Mouse (Mus musculus) megakaryocyte progenitor cell, adult 5-6 weeks (primary cell): Measurements from ENCODE around the gene Pim2. TPM values are rescaled to one million over a fixed set of nuclear protein-coding genes. Genes with fewer than 3 reads are reported as not detected.
"Not testable (repeated sequence)": the region's sequence is repeated elsewhere in the genome, so short reads cannot be mapped to it uniquely, and the experiment has no call there.

Experiments used
- ATAC-seq: replicated peaks from 2 replicates; pipeline ENCODE4 v1.8.0; 2016; ENCODE audit warnings: mild to moderate bottlenecking, moderate TSS enrichment, inconsistent platforms; ENCODE audit not compliant: poor library complexity
- total RNA-seq, 2 experiments: library from RNA; stranded (forward) in 1 of 2; stranded (reverse) in 1 of 2; fragments of 157-497, 149-512 nt in 1 of 2; fragments of 200-1000 nt in 1 of 2; gene quantifications; 2 replicates each; pipeline versions ENCODE4 v1.2.3 to v1.2.4; 2015 to 2017

Pim2 gene
- total RNA-seq, 2 experiments from 2014 or later = 1.2 to 5.9 TPM

DNA sequence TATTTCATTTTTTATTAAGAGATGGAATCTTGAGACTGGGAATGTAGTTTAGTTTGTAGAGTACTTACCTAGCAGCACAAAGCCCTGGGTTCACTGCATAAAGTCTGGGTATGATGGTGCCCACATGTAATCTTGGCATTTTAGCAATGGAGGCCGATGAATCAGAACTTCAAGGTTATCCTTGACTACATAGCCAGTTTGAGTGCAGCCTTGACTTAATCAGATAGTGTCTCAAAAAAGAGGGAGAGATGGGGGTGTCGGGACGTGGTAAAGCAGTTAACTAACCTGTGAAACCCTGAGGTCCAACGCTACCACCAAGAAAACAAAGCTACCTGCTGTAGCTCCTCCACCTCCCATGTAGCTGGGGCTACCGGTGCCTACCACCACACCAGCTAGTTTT lies 26.4 kb downstream of the Pim2 start:
- ATAC-seq = no peak

DNA sequence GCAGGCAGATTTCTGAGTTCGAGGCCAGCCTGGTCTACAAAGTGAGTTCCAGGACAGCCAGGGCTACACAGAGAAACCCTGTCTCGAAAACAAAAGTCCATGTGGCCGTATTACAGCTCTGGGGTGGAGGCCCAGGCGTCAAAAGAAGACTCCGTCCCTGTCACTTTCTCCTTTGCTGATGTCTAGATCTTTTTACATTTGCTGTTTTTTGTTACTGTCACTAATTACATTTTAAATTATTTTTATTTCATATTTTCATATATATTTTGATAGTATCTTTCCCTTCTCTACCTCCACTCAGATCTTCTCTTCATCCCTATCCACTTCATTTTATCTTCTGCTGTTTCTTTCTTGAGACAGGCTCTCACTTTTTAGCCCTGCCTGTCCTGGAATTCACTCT lies 29.7 kb downstream of the Pim2 start, which contains the start of gene Gm10491:
Gene Gm10491 (minus strand): TSS at position 101 of the 400 bp plus-strand sequence.
- no peak for ATAC-seq

DNA sequence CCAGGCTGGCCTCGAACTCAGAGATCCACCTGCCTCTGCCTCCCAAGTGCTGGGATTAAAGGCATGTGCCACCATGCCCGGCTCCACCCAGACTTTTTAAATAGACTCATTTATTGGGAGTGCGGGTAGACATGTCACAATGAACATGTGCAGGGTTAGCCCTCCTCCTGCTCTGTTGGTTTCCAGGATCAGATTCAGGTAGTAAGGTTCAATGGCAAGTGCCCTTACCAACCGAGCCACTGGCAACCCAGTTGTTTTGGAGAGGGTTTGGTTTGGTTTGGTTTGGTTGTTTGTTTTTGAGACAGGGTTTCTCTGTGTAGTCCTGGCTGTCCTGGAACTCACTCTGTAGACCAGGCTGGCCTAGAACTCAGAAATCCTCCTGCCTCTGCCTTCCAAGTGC lies 31.2 kb downstream of the Pim2 start, which contains the start of gene Gm10490:
Gene Gm10490 (plus strand): TSS at position 301 of the 400 bp plus-strand sequence.
- ATAC-seq = not testable (repeated sequence)

DNA sequence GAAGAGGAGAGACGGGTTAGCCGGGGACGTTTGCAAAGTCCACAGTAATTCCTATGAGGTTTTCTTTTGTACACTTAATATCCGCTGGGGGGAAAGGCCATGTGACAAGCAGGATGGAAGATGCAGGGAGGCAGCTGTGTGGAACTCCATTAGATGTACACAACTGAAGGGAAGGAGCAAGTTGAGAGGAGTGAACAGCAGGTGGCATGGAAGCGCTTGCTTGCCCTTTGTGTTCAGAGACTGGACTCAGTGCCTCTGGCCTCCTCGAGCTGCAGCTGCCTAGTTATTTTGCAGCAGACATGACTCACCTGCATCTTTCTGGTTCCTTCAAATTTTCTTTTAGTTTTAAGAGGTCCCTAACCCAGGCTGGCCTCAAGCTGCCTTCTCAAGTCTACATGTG lies 32.4 kb downstream of the Pim2 start:
- no peak for ATAC-seq

DNA sequence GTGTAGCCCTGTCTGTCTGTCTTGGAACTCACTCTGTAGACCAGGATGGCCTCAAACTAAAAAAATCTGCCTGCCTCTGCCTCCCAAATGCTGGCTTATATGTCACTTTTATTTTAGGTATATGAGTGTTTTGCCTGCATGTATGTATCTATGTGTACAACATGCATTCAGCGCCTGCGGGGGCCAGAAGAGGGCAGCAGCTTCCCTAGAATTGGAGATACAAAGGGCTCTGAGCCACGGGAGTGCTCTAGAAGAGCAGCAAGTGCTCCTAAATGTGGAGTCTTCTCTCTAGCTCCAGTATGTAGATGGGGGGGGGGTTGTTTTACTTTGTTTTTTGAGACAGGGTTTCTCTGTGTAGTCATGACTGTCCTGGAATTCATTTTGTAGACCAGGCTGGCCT lies 37.6 kb downstream of the Pim2 start:
- peak; percentile 92 for ATAC-seq

DNA sequence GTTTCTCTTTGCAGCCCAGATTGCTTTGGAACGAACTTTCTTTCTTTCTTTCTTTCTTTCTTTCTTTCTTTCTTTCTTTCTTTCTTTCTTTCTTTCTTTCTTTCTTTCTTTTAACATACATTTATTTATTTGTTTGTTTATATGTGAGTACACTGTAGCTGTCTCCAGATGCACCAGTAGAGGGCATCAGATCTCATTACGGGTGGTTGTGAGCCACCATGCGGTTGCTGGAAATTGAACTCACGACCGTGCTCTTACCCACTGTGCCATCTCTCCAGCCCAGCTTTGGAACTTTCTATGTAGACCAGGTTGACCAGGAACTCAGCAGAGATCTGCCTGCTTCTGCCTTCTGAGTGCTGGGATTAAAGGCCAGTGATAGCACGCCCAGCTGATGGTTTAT lies 39.9 kb downstream of the Pim2 start:
- ATAC-seq = not testable (repeated sequence)

DNA sequence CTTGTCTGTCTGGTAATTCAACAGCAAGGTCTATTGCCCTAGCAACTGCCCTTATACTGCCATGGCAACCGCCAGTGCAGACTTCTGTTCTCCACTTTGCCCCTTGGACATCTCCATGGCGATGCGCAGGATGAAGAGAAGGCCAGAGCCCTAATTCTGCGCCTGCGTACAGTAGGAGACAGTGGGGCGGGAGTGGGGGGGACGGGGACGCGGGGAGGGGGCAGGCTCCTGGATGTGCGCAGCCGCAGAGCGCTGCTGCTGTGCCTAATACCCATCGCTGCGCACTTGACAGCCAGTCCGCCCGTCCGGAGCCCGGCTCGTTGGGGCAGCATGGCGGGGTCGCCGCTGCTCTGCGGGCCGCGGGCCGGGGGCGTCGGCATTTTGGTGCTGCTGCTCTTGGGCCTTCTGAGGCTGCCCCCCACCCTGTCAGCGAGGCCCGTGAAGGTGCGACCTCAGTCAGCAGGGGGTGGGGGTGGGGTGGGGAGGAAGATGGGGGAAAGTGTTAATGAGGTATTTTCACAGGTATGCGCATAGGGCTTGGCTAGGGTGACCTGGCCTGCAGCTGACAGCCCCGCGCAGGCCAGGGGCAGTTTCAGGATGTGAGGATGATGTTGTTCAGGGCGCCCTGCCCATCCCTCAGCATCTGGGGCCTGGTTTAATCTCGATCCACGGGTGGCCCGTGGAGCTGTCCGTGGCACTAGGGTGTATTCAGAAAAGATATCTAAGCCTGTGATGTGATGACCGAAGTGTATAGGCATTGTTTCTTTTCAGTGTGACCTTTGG lies 41.7 kb downstream of the Pim2 start, which contains the start of gene Pcsk1n:
Gene Pcsk1n (plus strand): TSS at position 222 of the 783 bp plus-strand sequence.
- ATAC-seq = no peak

DNA sequence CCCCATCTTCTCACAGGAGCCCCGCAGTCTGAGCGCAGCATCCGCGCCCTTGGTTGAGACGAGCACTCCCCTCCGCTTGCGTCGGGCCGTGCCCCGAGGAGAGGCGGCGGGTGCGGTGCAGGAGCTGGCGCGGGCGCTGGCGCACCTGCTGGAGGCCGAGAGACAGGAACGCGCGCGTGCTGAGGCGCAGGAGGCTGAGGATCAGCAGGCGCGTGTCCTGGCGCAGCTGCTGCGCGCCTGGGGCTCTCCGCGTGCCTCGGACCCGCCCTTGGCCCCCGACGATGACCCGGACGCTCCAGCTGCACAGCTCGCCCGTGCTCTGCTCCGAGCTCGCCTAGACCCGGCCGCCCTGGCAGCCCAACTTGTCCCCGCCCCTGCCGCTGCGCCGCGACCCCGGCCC lies 44.0 kb downstream of the Pim2 start:
- ATAC-seq = no peak

DNA sequence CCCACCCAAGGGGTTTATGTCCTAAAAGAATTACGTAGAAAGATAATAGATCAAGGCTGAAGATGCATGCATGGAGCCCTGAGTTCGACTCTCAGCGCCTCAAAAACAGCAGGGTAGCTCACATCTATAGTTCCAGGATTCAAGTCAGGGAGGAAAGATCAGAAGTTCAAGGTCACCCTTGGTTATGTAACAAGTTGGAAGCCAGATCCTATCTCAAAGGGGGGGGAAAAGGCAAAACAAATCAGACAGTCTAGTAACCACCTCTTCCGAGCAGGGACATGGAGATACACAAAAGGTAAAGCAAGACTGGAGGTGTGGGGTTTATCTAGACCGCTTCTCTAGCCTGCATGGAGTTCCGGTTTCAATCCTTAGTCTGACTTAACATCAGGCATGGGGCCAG lies 48.2 kb downstream of the Pim2 start:
- no peak for ATAC-seq

DNA sequence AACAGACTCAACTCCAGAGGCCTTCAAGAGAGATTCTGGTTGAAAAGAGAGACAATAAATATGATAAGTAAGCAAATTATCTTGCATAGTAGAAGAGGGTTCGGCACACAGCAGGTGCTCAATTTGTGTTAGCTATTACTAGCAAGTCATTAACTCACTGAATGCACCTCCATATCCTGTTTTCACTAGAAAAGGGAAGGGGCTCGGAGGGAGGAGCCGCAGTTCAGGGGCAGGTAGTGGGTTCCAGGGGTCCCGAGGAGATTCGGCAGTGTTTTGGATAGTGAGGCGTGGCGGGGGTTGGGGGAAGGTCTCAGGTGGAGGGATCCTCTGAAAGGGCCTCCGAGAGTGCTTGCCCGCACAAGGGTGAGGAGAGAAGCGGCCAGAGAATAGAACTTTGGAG lies 49.1 kb downstream of the Pim2 start:
- no peak for ATAC-seq

DNA sequence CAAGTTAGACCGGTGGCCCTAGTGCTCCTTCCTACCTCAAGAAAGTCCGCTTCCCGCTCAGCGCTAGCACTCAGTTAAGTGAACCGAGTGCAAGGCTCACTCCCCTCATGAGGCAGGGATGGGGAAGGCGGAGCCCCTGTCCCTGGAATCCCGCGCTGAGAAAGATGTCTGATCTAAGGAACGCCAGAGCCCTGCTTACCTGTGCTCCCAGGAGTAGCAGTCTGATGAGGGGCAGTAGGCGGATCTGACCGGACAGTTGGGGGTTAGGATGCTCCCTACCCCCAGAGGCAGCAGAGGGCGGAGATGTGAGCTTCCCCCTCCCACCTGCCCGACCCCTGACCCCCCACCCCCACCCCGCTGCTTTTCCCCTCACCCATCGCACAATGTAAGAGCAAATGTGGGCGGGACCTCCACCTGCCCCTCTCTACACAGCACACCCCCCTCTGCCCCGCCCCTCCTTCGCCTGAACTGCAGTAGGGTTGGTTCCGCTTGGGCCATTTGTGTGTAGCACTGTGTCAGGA lies 50.3 kb downstream of the Pim2 start, which contains the start of gene Eras:
Gene Eras (minus strand): TSS at position 338 of the 521 bp plus-strand sequence.
- ATAC-seq = no peak

Other genes starting within 250 kb of the Pim2 start
- gene Syp, start 239.8 kb upstream of the Pim2 start, total RNA-seq (2015) = not detected in 2 replicates
- gene Syp, start 239.8 kb upstream of the Pim2 start, total RNA-seq (2017) = 0.46 and 0.54 TPM in 2 replicates
- gene Prickle3, start 221.0 kb upstream of the Pim2 start, total RNA-seq (2015) = 3.9 and 4.8 TPM in 2 replicates
- gene Prickle3, start 221.0 kb upstream of the Pim2 start, total RNA-seq (2017) = 4.1 and 6.0 TPM in 2 replicates
- 115 and 133 TPM in 2 replicates for gene Plp2, start 206.9 kb upstream of the Pim2 start, total RNA-seq (2015)
- gene Plp2, start 206.9 kb upstream of the Pim2 start, total RNA-seq (2017) = 26.4 and 37.1 TPM in 2 replicates
- gene Magix, start 197.0 kb upstream of the Pim2 start, total RNA-seq (2015) = not detected in 2 replicates
- gene Magix, start 197.0 kb upstream of the Pim2 start, total RNA-seq (2017) = not detected in 2 replicates
- gene Gpkow, start 181.1 kb upstream of the Pim2 start, total RNA-seq (2015) = 26.8 and 28.2 TPM in 2 replicates
- 19.2 and 24.4 TPM in 2 replicates for gene Gpkow, start 181.1 kb upstream of the Pim2 start, total RNA-seq (2017)
- gene Wdr45, start 163.9 kb upstream of the Pim2 start, total RNA-seq (2015) = 27.3 and 39.9 TPM in 2 replicates
- gene Wdr45, start 163.9 kb upstream of the Pim2 start, total RNA-seq (2017) = 18.4 and 21.7 TPM in 2 replicates
- 0.59 TPM in 1 of 2 replicates, not detected in the other for gene Gm45208, start 156.0 kb upstream of the Pim2 start, total RNA-seq (2015)
- not detected in 2 replicates for gene Gm45208, start 156.0 kb upstream of the Pim2 start, total RNA-seq (2017)
- gene Praf2, start 149.8 kb upstream of the Pim2 start, total RNA-seq (2015) = 11.1 and 15.3 TPM in 2 replicates
- 3.4 and 4.9 TPM in 2 replicates for gene Praf2, start 149.8 kb upstream of the Pim2 start, total RNA-seq (2017)
- 0.88 and 1.2 TPM in 2 replicates for gene Ccdc120, start 127.4 kb upstream of the Pim2 start, total RNA-seq (2015)
- gene Ccdc120, start 127.4 kb upstream of the Pim2 start, total RNA-seq (2017) = 0.33 and 1.1 TPM in 2 replicates
- 12.2 and 14.6 TPM in 2 replicates for gene Tfe3, start 115.7 kb upstream of the Pim2 start, total RNA-seq (2015)
- gene Tfe3, start 115.7 kb upstream of the Pim2 start, total RNA-seq (2017) = 4.6 and 7.1 TPM in 2 replicates
- 34.4 and 34.9 TPM in 2 replicates for gene Gripap1, start 88.5 kb upstream of the Pim2 start, total RNA-seq (2015)
- gene Gripap1, start 88.5 kb upstream of the Pim2 start, total RNA-seq (2017) = 48.6 and 69.7 TPM in 2 replicates
- gene Kcnd1, start 56.0 kb upstream of the Pim2 start, total RNA-seq (2015) = 0.34 and 0.42 TPM in 2 replicates
- 0.21 and 0.68 TPM in 2 replicates for gene Kcnd1, start 56.0 kb upstream of the Pim2 start, total RNA-seq (2017)
- gene Otud5, start 36.9 kb upstream of the Pim2 start, total RNA-seq (2015) = 33.0 and 33.7 TPM in 2 replicates
- 48.6 and 58.7 TPM in 2 replicates for gene Otud5, start 36.9 kb upstream of the Pim2 start, total RNA-seq (2017)
- gene Slc35a2, start 5.8 kb downstream of the Pim2 start, total RNA-seq (2015) = 8.9 and 10.4 TPM in 2 replicates
- gene Slc35a2, start 5.8 kb downstream of the Pim2 start, total RNA-seq (2017) = 12.2 and 25.1 TPM in 2 replicates
- gene Pqbp1, start 21.0 kb downstream of the Pim2 start, total RNA-seq (2015) = 25.1 and 30.3 TPM in 2 replicates
- gene Pqbp1, start 21.0 kb downstream of the Pim2 start, total RNA-seq (2017) = 136 and 167 TPM in 2 replicates
- gene Timm17b, start 21.1 kb downstream of the Pim2 start, total RNA-seq (2015) = 116 and 133 TPM in 2 replicates
- 79.3 and 90.7 TPM in 2 replicates for gene Timm17b, start 21.1 kb downstream of the Pim2 start, total RNA-seq (2017)
- not detected in 2 replicates for gene Gm10491, start 29.6 kb downstream of the Pim2 start, total RNA-seq (2015)
- gene Gm10491, start 29.6 kb downstream of the Pim2 start, total RNA-seq (2017) = not detected in 2 replicates
- not detected in 2 replicates for gene Gm10490, start 31.3 kb downstream of the Pim2 start, total RNA-seq (2015)
- not detected in 2 replicates for gene Gm10490, start 31.3 kb downstream of the Pim2 start, total RNA-seq (2017)
- not detected in 2 replicates for gene Pcsk1n, start 41.6 kb downstream of the Pim2 start, total RNA-seq (2015)
- gene Pcsk1n, start 41.6 kb downstream of the Pim2 start, total RNA-seq (2017) = not detected in 2 replicates
- not detected in 2 replicates for gene Eras, start 50.3 kb downstream of the Pim2 start, total RNA-seq (2015)
- gene Eras, start 50.3 kb downstream of the Pim2 start, total RNA-seq (2017) = not detected in 2 replicates
- gene Hdac6, start 69.6 kb downstream of the Pim2 start, total RNA-seq (2015) = 9.2 and 10.4 TPM in 2 replicates
- 6.5 and 7.6 TPM in 2 replicates for gene Hdac6, start 69.6 kb downstream of the Pim2 start, total RNA-seq (2017)
- gene Gata1, start 99.8 kb downstream of the Pim2 start, total RNA-seq (2015) = 10.7 and 26.3 TPM in 2 replicates
- 8.7 and 20.8 TPM in 2 replicates for gene Gata1, start 99.8 kb downstream of the Pim2 start, total RNA-seq (2017)
- not detected in 2 replicates for gene Glod5, start 140.2 kb downstream of the Pim2 start, total RNA-seq (2015)
- not detected in 2 replicates for gene Glod5, start 140.2 kb downstream of the Pim2 start, total RNA-seq (2017)
- gene Suv39h1, start 196.5 kb downstream of the Pim2 start, total RNA-seq (2015) = 53.5 and 64.6 TPM in 2 replicates
- 79.2 and 81.6 TPM in 2 replicates for gene Suv39h1, start 196.5 kb downstream of the Pim2 start, total RNA-seq (2017)
- gene Was, start 212.2 kb downstream of the Pim2 start, total RNA-seq (2015) = 73.0 and 75.7 TPM in 2 replicates
- 98.9 and 103 TPM in 2 replicates for gene Was, start 212.2 kb downstream of the Pim2 start, total RNA-seq (2017)